Mouse (Mus musculus): ENCODE measurements at regions not wholly inside any gene's neighbourhood (a gene's known extent, or its start where the extent isn't known, plus 50 kb on each side); places are given as distances from the start of the nearest gene placed in this dataset.
A peak's percentile ranks its signal among the peaks of the same experiment; 100 is the strongest.

- no peaks in the 10 kb centered on the region for H3K4me1 ChIP-seq
- no peak overlapping the region for H3K27ac ChIP-seq (replicated peaks)
- WGBS, result 87% methylated on average over 3 of the region's 3 CpGs
- H3K4me3 ChIP-seq (replicated peaks), result no peak overlapping the region
- H3K4me2 ChIP-seq, result no peak overlapping the region
- H3K27me3 ChIP-seq (replicated peaks), result no peaks in the 10 kb centered on the region
- H3K36me3 ChIP-seq, result no peaks in the 10 kb centered on the region
- ATAC-seq (ENCODE audit: low FRiP score), result no peak
- no peak overlapping the region for H3K9ac ChIP-seq (replicated peaks)
- H3K9me3 ChIP-seq (replicated peaks), result no peaks in the 10 kb centered on the region
Measured at GRCm38 (mm10) chr13:111860931-111861330, 52.1 kb upstream of the Map3k1 start.

- H3K4me3 ChIP-seq (replicated peaks), result no peak overlapping the region
- H3K27me3 ChIP-seq (replicated peaks), result no peaks in the 10 kb centered on the region
- no peaks in the 10 kb centered on the region for H3K4me1 ChIP-seq
- no peaks in the 10 kb centered on the region for H3K36me3 ChIP-seq
- no peak for ATAC-seq (ENCODE audit: low FRiP score)
- H3K4me2 ChIP-seq, result no peak overlapping the region
- H3K9me3 ChIP-seq (replicated peaks), result no peaks in the 10 kb centered on the region
- H3K27ac ChIP-seq (replicated peaks), result no peak overlapping the region
- no peak overlapping the region for H3K9ac ChIP-seq (replicated peaks)
- WGBS, result 89% methylated on average over 8 of the region's 8 CpGs
Measured at GRCm38 (mm10) chr13:111862316-111862715, 53.5 kb upstream of the Map3k1 start.

GRCm38 (mm10) chr13:111865956-111866355 lies 57.2 kb upstream of the Map3k1 start:
- no peaks in the 10 kb centered on the region for H3K36me3 ChIP-seq
- no peak overlapping the region for H3K27ac ChIP-seq (replicated peaks)
- H3K9ac ChIP-seq (replicated peaks), result no peak overlapping the region
- H3K4me1 ChIP-seq, result peaks cover 24% of the 10 kb centered on the region
- H3K4me3 ChIP-seq (replicated peaks), result no peak overlapping the region
- 98% methylated on average over 7 of the region's 7 CpGs for WGBS
- H3K9me3 ChIP-seq (replicated peaks), result no peaks in the 10 kb centered on the region
- H3K27me3 ChIP-seq (replicated peaks), result no peaks in the 10 kb centered on the region
- H3K4me2 ChIP-seq, result no peak overlapping the region
- no peak for ATAC-seq (ENCODE audit: low FRiP score)

- no peak overlapping the region for H3K4me3 ChIP-seq (replicated peaks)
- H3K27me3 ChIP-seq (replicated peaks), result no peaks in the 10 kb centered on the region
- WGBS, result 94% methylated on average over 2 of the region's 2 CpGs
- H3K4me1 ChIP-seq, result peaks cover 24% of the 10 kb centered on the region
- ATAC-seq (ENCODE audit: low FRiP score), result no peak
- no peak overlapping the region for H3K4me2 ChIP-seq
- no peaks in the 10 kb centered on the region for H3K9me3 ChIP-seq (replicated peaks)
- H3K36me3 ChIP-seq, result no peaks in the 10 kb centered on the region
- H3K27ac ChIP-seq (replicated peaks), result peak overlapping the region; percentile 77
- no peak overlapping the region for H3K9ac ChIP-seq (replicated peaks)
Measured at GRCm38 (mm10) chr13:111867261-111867660, 58.5 kb upstream of the Map3k1 start.

GRCm38 (mm10) chr13:111867763-111868725 lies 59.3 kb upstream of the Map3k1 start:
- peak; percentile 66; the same call in 1 of the 2 replicates for ATAC-seq (ENCODE audit: low FRiP score)
- H3K9me3 ChIP-seq (replicated peaks), result no peaks in the 10 kb centered on the region
- no peaks in the 10 kb centered on the region for H3K27me3 ChIP-seq (replicated peaks)
- H3K4me2 ChIP-seq, result peak overlapping the region; percentile 46
- H3K36me3 ChIP-seq, result no peaks in the 10 kb centered on the region
- H3K4me1 ChIP-seq, result peaks cover 24% of the 10 kb centered on the region
- no peak overlapping the region for H3K9ac ChIP-seq (replicated peaks)
- 0 out of 2 replicates have a peak overlapping the region, but pooled peaks have one; percentile 14 for H3K4me3 ChIP-seq (replicated peaks)
- peak overlapping the region; percentile 77 for H3K27ac ChIP-seq (replicated peaks)
- WGBS, result 47% methylated on average over 31 of the region's 31 CpGs

- ATAC-seq (ENCODE audit: low FRiP score), result no peak
- H3K27me3 ChIP-seq (replicated peaks), result no peaks in the 10 kb centered on the region
- no peak overlapping the region for H3K4me3 ChIP-seq (replicated peaks)
- H3K9ac ChIP-seq (replicated peaks), result no peak overlapping the region
- H3K4me2 ChIP-seq, result no peak overlapping the region
- peaks cover 24% of the 10 kb centered on the region for H3K4me1 ChIP-seq
- no peaks in the 10 kb centered on the region for H3K9me3 ChIP-seq (replicated peaks)
- 70% methylated on average over 3 of the region's 3 CpGs for WGBS
- no peak overlapping the region for H3K27ac ChIP-seq (replicated peaks)
- H3K36me3 ChIP-seq, result no peaks in the 10 kb centered on the region
Measured at GRCm38 (mm10) chr13:111868947-111869346, 60.2 kb upstream of the Map3k1 start.

- Histone ChIP-seq H3K27ac (replicated peaks) (peak overlapping the region; percentile 45), H3K9me3 (replicated peaks) (no peaks in the 10 kb centered on the region), H3K9ac (replicated peaks) (no peak overlapping the region), H3K4me2 (no peak overlapping the region), H3K4me3 (replicated peaks) (no peak overlapping the region), H3K4me1 (peaks cover 24% of the 10 kb centered on the region), H3K27me3 (replicated peaks) (no peaks in the 10 kb centered on the region), H3K36me3 (no peaks in the 10 kb centered on the region)
- 31% methylated on average over 17 of the region's 17 CpGs for WGBS
- peak; percentile 35 for ATAC-seq (ENCODE audit: low FRiP score)
Measured at GRCm38 (mm10) chr13:111869771-111870437, 61.1 kb upstream of the Map3k1 start.

GRCm38 (mm10) chr13:111870505-111870904 lies 61.7 kb upstream of the Map3k1 start:
- WGBS, result 89% methylated on average over 4 of the region's 4 CpGs
- Histone ChIP-seq H3K4me3 (replicated peaks) (no peak overlapping the region), H3K27ac (replicated peaks) (peak overlapping the region; percentile 45), H3K4me2 (no peak overlapping the region), H3K27me3 (replicated peaks) (no peaks in the 10 kb centered on the region), H3K36me3 (no peaks in the 10 kb centered on the region), H3K4me1 (peaks cover 24% of the 10 kb centered on the region), H3K9me3 (replicated peaks) (no peaks in the 10 kb centered on the region), H3K9ac (replicated peaks) (no peak overlapping the region)
- no peak for ATAC-seq (ENCODE audit: low FRiP score)

GRCm38 (mm10) chr13:111871672-111872410 lies 63.0 kb upstream of the Map3k1 start:
- Histone ChIP-seq H3K27ac (replicated peaks) (no peak overlapping the region), H3K27me3 (replicated peaks) (no peaks in the 10 kb centered on the region), H3K4me2 (no peak overlapping the region), H3K36me3 (no peaks in the 10 kb centered on the region), H3K9ac (replicated peaks) (no peak overlapping the region), H3K4me3 (replicated peaks) (no peak overlapping the region), H3K9me3 (replicated peaks) (no peaks in the 10 kb centered on the region), H3K4me1 (peaks cover 24% of the 10 kb centered on the region)
- ATAC-seq (ENCODE audit: low FRiP score), result no peak
- 90% methylated on average over 25 of the region's 25 CpGs for WGBS

GRCm38 (mm10) chr13:111874330-111874729 lies 65.5 kb upstream of the Map3k1 start:
- Histone ChIP-seq H3K36me3 (no peaks in the 10 kb centered on the region), H3K9ac (replicated peaks) (no peak overlapping the region), H3K4me2 (no peak overlapping the region), H3K27me3 (replicated peaks) (no peaks in the 10 kb centered on the region), H3K27ac (replicated peaks) (no peak overlapping the region), H3K4me1 (peaks cover 10% of the 10 kb centered on the region), H3K4me3 (replicated peaks) (no peak overlapping the region), H3K9me3 (replicated peaks) (no peaks in the 10 kb centered on the region)
- ATAC-seq (ENCODE audit: low FRiP score), result no peak
- WGBS, result 66% methylated on average over 3 of the region's 3 CpGs

GRCm38 (mm10) chr13:111876404-111876803 lies 67.6 kb upstream of the Map3k1 start:
- no peak for ATAC-seq (ENCODE audit: low FRiP score)

More at GRCm38 (mm10) chr13:111876404-111876803, 67.6 kb upstream of the Map3k1 start:
- no peaks in the 10 kb centered on the region for H3K4me1 ChIP-seq
- H3K27me3 ChIP-seq (replicated peaks), result no peaks in the 10 kb centered on the region
- H3K27ac ChIP-seq (replicated peaks), result no peak overlapping the region
- WGBS, result 88% methylated on average over 3 of the region's 3 CpGs
- H3K4me3 ChIP-seq (replicated peaks), result no peak overlapping the region
- H3K9me3 ChIP-seq (replicated peaks), result no peaks in the 10 kb centered on the region
- H3K36me3 ChIP-seq, result no peaks in the 10 kb centered on the region
- no peak overlapping the region for H3K4me2 ChIP-seq
- no peak overlapping the region for H3K9ac ChIP-seq (replicated peaks)

Data from neural tube, embryonic 15.5 days (tissue).